14 mouse cellular contexts compared by ENCODE assay signal in genomic region chr11:120938795-120939194, GRCm38 (mm10). TPM values are rescaled to one million over a fixed set of nuclear protein-coding genes. Genes with fewer than 3 reads are reported as not detected.
DNase-seq lines count a peak whose midpoint lies in the region; ATAC-seq and TF ChIP-seq lines count a peak whose summit lies in the region.
"Had no signal": no experiment of that assay in that cellular context is flagged by ENCODE, and none has a peak within 500 bp of the region (broad histone marks: within the 10 kb centered on the region; RNA-seq: fewer than 3 reads in every experiment).

No protein-coding gene starts in this region.

- WGBS in intestine, embryonic 14.5 days: 28% methylated on average over 4 of the region's 4 CpGs
- WGBS in macrophage (ENCODE audit: missing documents): 9% methylated on average over 4 of the region's 4 CpGs
- 34% methylated on average over 4 of the region's 4 CpGs for WGBS in thymus, adult 2 months

- no peaks in the 10 kb centered on the region for H3K9me3 ChIP-seq in intestine, embryonic 14.5 days (ENCODE audit: control insufficient read depth, low read length)
- H3K9me3 ChIP-seq: embryonic facial prominence, embryonic 15.5 days; limb, embryonic 15.5 days had no signal

- H3K36me3 ChIP-seq in intestine, embryonic 14.5 days (ENCODE audit: control insufficient read depth, insufficient read depth, low read length): no peaks in the 10 kb centered on the region
- no peaks in the 10 kb centered on the region for H3K36me3 ChIP-seq in macrophage (ENCODE audit: inconsistent target)
- H3K36me3 ChIP-seq in thymus, adult 2 months (ENCODE audit: control insufficient read depth, insufficient read depth, low read length): no peaks in the 10 kb centered on the region
- H3K36me3 ChIP-seq: embryonic facial prominence, embryonic 15.5 days; limb, embryonic 15.5 days had no signal

- no peak overlapping the region for H3K9ac ChIP-seq in intestine, embryonic 14.5 days (ENCODE audit: low read length)
- H3K9ac ChIP-seq: embryonic facial prominence, embryonic 15.5 days; hindbrain, embryonic 14.5 days; limb, embryonic 15.5 days had no signal

- H3K27me3 ChIP-seq in intestine, embryonic 14.5 days (replicated peaks; ENCODE audit: control insufficient read depth, insufficient read depth, low read length): no peaks in the 10 kb centered on the region
- H3K27me3 ChIP-seq in thymus, adult 2 months (ENCODE audit: control insufficient read depth, insufficient read depth, low read length): no peaks in the 10 kb centered on the region
- H3K27me3 ChIP-seq: limb, embryonic 15.5 days had no signal

- TF ChIP-seq CTCF in thymus, adult 2 months (IDR thresholded peaks at IDR 0.05; ENCODE audit: borderline replicate concordance, control insufficient read depth, extremely low read depth, insufficient read depth, low read length, poor library complexity): no peak

- no peak overlapping the region for H3K4me2 ChIP-seq in intestine, embryonic 14.5 days (ENCODE audit: low read length)
- H3K4me2 ChIP-seq: embryonic facial prominence, embryonic 15.5 days; hindbrain, embryonic 14.5 days; limb, embryonic 15.5 days had no signal

- no peak overlapping the region for H3K27ac ChIP-seq in intestine, embryonic 14.5 days (ENCODE audit: low read depth)
- H3K27ac ChIP-seq in macrophage: peak overlapping the region; percentile 53
- no peak overlapping the region for H3K27ac ChIP-seq in thymus, adult 2 months (ENCODE audit: control insufficient read depth, insufficient read depth, low read length)
- H3K27ac ChIP-seq: embryonic facial prominence, embryonic 15.5 days; hindbrain, embryonic 14.5 days; limb, embryonic 15.5 days had no signal

- no peak overlapping the region for H3K4me3 ChIP-seq in intestine, embryonic 14.5 days (ENCODE audit: low read depth, low read length)
- no peak overlapping the region for H3K4me3 ChIP-seq in macrophage (ENCODE audit: inconsistent target)
- H3K4me3 ChIP-seq in thymus, adult 2 months (ENCODE audit: control insufficient read depth, insufficient read depth, low read length): no peak overlapping the region
- H3K4me3 ChIP-seq: embryonic facial prominence, embryonic 15.5 days; limb, embryonic 15.5 days had no signal

- peak; percentile 24 to 49 for DNase-seq in urinary bladder, postnatal 36 days (ENCODE audit: low spot score in 2 of 2)
- no peak for DNase-seq in urinary bladder, postnatal 4 days (ENCODE audit: low spot score in 2 of 2)
- DNase-seq in intestine, embryonic 14.5 days (ENCODE audit: low spot score): no peak
- no peak for DNase-seq in adrenal gland, postnatal 36 days
- no peak for DNase-seq in right cerebral cortex, postnatal 10 days (ENCODE audit: low spot score in 2 of 2)
- no peak for DNase-seq in thymus, postnatal 10 days (ENCODE audit: low spot score in 2 of 2)
- no peak for DNase-seq in thymus, adult 2 months
- DNase-seq: adrenal gland, postnatal 14 days; cerebellum, adult 9-11 months; gastrocnemius, postnatal 10 days had no signal

- H3K4me1 ChIP-seq in intestine, embryonic 14.5 days (replicated peaks; ENCODE audit: control insufficient read depth, insufficient read depth, low read length): no peaks in the 10 kb centered on the region
- H3K4me1 ChIP-seq in thymus, adult 2 months (replicated peaks; ENCODE audit: control insufficient read depth, insufficient read depth, low read length): 0 out of 2 replicates have a peak, but pooled peaks cover 4% of the 10 kb centered on the region
- H3K4me1 ChIP-seq: embryonic facial prominence, embryonic 15.5 days; limb, embryonic 15.5 days had no signal

- no peaks in the 10 kb centered on the region for H3K79me2 ChIP-seq in macrophage (ENCODE audit: inconsistent target)

- TF ChIP-seq POLR2A in thymus, adult 2 months (IDR thresholded peaks at IDR 0.05; ENCODE audit: control insufficient read depth, extremely low read depth, insufficient read depth, low read length, poor library complexity): no peak

- ATAC-seq in intestine, embryonic 14.5 days (replicated peaks; ENCODE audit: low FRiP score, low TSS enrichment, low read depth): 0 out of 2 replicates have a peak, but pooled peaks have one; percentile 57

RNA-seq across cellular contexts. Expression of gene Ccdc57, which starts 6.1 kb away (rescaled TPM):
- polyA plus RNA-seq in intestine, embryonic 14.5 days (2014; fragmentation: Nextera tagmentation; extraction: Ambion mirVana): 5.9 and 7.0 TPM in 2 replicates
- total RNA-seq in macrophage (2018; cell fraction: chromatin; rRNA removed): 10 to 100 TPM in 22 of 26 experiments, 1 to 10 TPM in 4; 4.9 to 30.4 (median 18.1) TPM
- total RNA-seq in macrophage (2018; cell fraction: cytosol; rRNA removed): 1 to 10 TPM in 25 of 26 experiments, under 1 TPM in 1; 0.86 to 2.5 (median 1.6) TPM
- total RNA-seq in macrophage (2018; cell fraction: nucleus; rRNA removed): 10 to 100 TPM in 11 of 26 experiments, 1 to 10 TPM in 15; 2.1 to 20.2 (median 8.7) TPM
- 1.4 to 3.2 TPM (median 1.7 TPM) in 3 replicates for polyA plus RNA-seq in macrophage (2018)
- total RNA-seq in adrenal gland, postnatal 36 days (2021): 10 to 100 TPM; 10.6 to 22.0 TPM
- polyA plus RNA-seq in thymus, adult 2 months (2012; rRNA removed): 1.6 and 1.7 TPM in 2 replicates

RNA-seq across cellular contexts. Expression of gene Slc16a3, which starts 9.5 kb away (rescaled TPM):
- polyA plus RNA-seq in intestine, embryonic 14.5 days (2014; fragmentation: Nextera tagmentation; extraction: Ambion mirVana): 62.9 and 64.0 TPM in 2 replicates
- total RNA-seq in macrophage (2018; cell fraction: chromatin; rRNA removed): 10 to 100 TPM in 16 of 26 experiments, 1 to 10 TPM in 10; 3.5 to 51.9 (median 13.5) TPM
- 10 to 100 TPM in 19 of 26 experiments, 1 to 10 TPM in 7; 7.0 to 23.7 (median 14.7) TPM for total RNA-seq in macrophage (2018; cell fraction: cytosol; rRNA removed)
- 10 to 100 TPM in 25 of 26 experiments, 1 to 10 TPM in 1; 8.3 to 45.2 (median 18.7) TPM for total RNA-seq in macrophage (2018; cell fraction: nucleus; rRNA removed)
- polyA plus RNA-seq in macrophage (2018): 5.7 to 18.5 TPM (median 14.2 TPM) in 3 replicates
- total RNA-seq in adrenal gland, postnatal 36 days (2021): 1 to 10 TPM in 1 of 2 experiments, under 1 TPM in 1; 0.89 to 2.1 TPM
- 8.0 and 8.5 TPM in 2 replicates for polyA plus RNA-seq in thymus, adult 2 months (2012; rRNA removed)

RNA-seq across cellular contexts. Expression of gene Csnk1d, which starts 52.3 kb away (rescaled TPM):
- 68.7 and 70.2 TPM in 2 replicates for polyA plus RNA-seq in intestine, embryonic 14.5 days (2014; fragmentation: Nextera tagmentation; extraction: Ambion mirVana)
- 100 to 1,000 TPM; 103 to 175 (median 134) TPM for total RNA-seq in macrophage (2018; cell fraction: chromatin; rRNA removed)
- 10 to 100 TPM; 68.5 to 95.3 (median 81.8) TPM for total RNA-seq in macrophage (2018; cell fraction: cytosol; rRNA removed)
- total RNA-seq in macrophage (2018; cell fraction: nucleus; rRNA removed): 100 to 1,000 TPM in 18 of 26 experiments, 10 to 100 TPM in 8; 84.5 to 147 (median 104) TPM
- polyA plus RNA-seq in macrophage (2018): 77.7 to 122 TPM (median 77.9 TPM) in 3 replicates
- 100 to 1,000 TPM; 126 to 127 TPM for total RNA-seq in adrenal gland, postnatal 36 days (2021)
- 98.2 and 106 TPM in 2 replicates for polyA plus RNA-seq in thymus, adult 2 months (2012; rRNA removed)

Comparison
In these comparisons a context has a peak if more than half of its experiments do, and no peak if none do; other contexts are left out.
1. DNase-seq: peak in urinary bladder, postnatal 36 days (2 of 2); none in urinary bladder, postnatal 4 days (0 of 2), intestine, embryonic 14.5 days (single experiment), adrenal gland, postnatal 36 days (0 of 2), right cerebral cortex, postnatal 10 days (0 of 2), thymus, postnatal 10 days (0 of 2) and thymus, adult 2 months (single experiment).